Mouse (Mus musculus): ENCODE measurements around the gene Slit3. TPM values are rescaled to one million over a fixed set of nuclear protein-coding genes. Genes with fewer than 3 reads are reported as not detected.

Slit3 gene
- total and polyA plus RNA-seq, 3 experiments = not detected

DNA sequence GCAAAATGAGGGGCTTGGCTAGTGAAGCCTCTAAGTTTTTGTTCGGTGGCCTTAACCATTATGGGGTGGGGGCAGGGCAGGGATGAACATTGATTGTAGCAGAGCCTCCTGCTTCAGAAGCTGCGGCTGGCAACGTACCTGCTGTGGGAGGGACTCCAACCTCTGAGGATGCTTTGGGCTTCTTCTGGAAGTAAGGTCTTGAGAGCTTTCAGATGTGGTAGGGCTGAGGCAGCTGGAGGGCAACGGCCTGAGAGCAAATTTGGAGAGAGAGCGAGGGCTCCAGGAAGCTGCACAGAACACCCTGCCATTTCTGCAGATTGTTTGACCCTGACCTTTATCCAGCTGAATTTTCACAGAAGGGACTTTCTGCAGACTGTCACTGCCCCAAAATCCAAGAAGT, 203.4 kb downstream of the Slit3 start (continued):
- no peak for TF ChIP-seq HCFC1 (IDR thresholded peaks at IDR 0.05; ENCODE audit: low read depth, low read length)
- TF ChIP-seq GABPA (IDR thresholded peaks at IDR 0.05; ENCODE audit: low read depth, low read length) = no peak
- TF ChIP-seq UBTF (IDR thresholded peaks at IDR 0.05; ENCODE audit: borderline replicate concordance, insufficient read depth, low read depth, low read length) = no peak

DNA sequence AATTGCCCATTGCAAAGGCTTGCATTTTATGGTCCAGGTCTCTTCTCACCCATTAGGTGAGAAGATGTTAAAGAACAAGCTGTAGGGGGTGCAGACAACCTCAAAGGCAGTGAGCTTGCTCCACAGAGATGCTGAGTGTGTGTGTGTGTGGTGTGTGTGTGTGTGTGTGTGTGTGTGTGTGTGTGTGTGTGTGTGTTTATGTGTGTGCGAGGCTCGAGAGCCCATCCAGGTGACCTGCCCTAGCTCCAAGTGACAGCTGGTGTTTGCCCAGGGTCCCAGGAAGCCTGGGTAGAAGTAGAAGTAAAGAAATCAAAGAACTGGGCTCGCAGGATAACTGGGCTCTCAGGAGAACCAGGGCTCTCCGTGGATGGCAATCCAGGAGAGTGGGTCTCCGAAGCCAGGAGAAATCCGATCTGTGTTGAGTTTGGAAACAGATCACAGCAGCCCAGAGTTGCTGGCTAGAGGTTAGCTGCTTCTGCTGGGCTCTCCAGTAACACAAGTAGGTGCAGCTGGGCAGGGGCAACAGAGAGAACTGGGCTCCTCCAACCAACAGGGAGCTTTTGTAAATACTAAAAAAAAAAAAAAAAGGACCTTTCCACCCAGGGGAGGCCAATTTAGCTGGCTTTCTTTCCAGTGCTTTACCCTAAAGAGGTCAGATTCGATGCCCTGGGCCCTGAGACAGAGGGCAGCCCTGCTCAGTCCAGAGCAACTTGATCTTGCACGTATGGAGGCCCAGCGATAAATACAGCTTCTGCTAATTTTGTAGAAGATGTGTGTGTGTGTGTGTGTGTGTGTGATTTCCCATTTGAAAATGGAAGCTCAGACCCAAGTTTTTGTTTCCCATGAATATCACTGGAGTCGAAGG, 204.3 kb downstream of the Slit3 start:
- no peaks in the 10 kb centered on the region; the same call in 1 of the 2 replicates for H3K9me3 ChIP-seq (replicated peaks; ENCODE audit: insufficient read depth, low read length)
- H3K9ac ChIP-seq (ENCODE audit: control insufficient read depth, low read depth, low read length, poor library complexity, severe bottlenecking) = no peak overlapping the region
- H3K36me3 ChIP-seq (ENCODE audit: control insufficient read depth in 1 of 2, insufficient read depth in 2 of 2, low read length in 2 of 2) = no peaks in the 10 kb centered on the region
- H3K27ac ChIP-seq (ENCODE audit: control insufficient read depth, low read depth, low read length) = no peak overlapping the region
- DNase-seq (ENCODE audit: low read depth, low spot score) = no peak
- H3K4me1 ChIP-seq (ENCODE audit: control insufficient read depth in 1 of 2, insufficient read depth in 2 of 2, low read length in 2 of 2) = no peaks in the 10 kb centered on the region
- no peak for TF ChIP-seq USF2 (IDR thresholded peaks at IDR 0.05; ENCODE audit: borderline replicate concordance in 1 of 2, insufficient read depth in 1 of 2, low read depth in 1 of 2, low read length in 2 of 2)
- TF ChIP-seq NRF1 (IDR thresholded peaks at IDR 0.05; ENCODE audit: insufficient read depth, low read depth, low read length, poor library complexity, severe bottlenecking) = no peak
- no peak for TF ChIP-seq GATA1 (IDR thresholded peaks at IDR 0.05; ENCODE audit: low read depth, low read length)
- no peak for TF ChIP-seq GABPA (IDR thresholded peaks at IDR 0.05; ENCODE audit: low read depth, low read length)
- no peak for TF ChIP-seq SIN3A (IDR thresholded peaks at IDR 0.05; ENCODE audit: low read length)
- H3K79me2 ChIP-seq (ENCODE audit: control insufficient read depth, insufficient read depth, low read length, poor library complexity) = no peaks in the 10 kb centered on the region
- no peak overlapping the region for H3K4me3 ChIP-seq (ENCODE audit: control insufficient read depth in 1 of 2, insufficient read depth in 1 of 2, low read depth in 2 of 2, low read length in 2 of 2)
- H3K27me3 ChIP-seq (ENCODE audit: control insufficient read depth in 1 of 2, insufficient read depth in 2 of 2, low read length in 2 of 2) = no peaks in the 10 kb centered on the region

DNA sequence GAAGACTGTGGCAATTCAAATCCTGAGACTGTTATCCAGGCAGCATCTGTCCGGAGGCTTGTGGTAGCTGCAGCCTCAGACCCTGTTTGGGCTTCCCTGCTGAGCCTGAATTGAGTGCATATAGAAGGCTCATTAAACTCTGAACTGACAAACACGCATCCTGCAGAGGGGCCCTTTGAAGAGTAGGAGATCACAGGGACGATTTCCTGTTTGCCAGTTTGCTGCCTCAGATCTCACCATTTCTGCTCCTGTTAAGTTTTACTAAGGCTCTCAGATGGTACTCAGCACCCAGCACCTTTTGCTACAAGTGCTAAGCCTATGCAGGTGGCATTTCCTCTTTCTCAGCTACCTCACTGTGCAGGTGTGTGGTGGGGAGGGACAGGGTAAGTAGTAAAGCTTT, 205.3 kb downstream of the Slit3 start:
- H3K27me3 ChIP-seq (ENCODE audit: control insufficient read depth in 1 of 2, insufficient read depth in 2 of 2, low read length in 2 of 2) = no peaks in the 10 kb centered on the region
- no peak overlapping the region for H3K4me3 ChIP-seq (ENCODE audit: control insufficient read depth in 1 of 2, insufficient read depth in 1 of 2, low read depth in 2 of 2, low read length in 2 of 2)
- no peaks in the 10 kb centered on the region for H3K4me1 ChIP-seq (ENCODE audit: control insufficient read depth in 1 of 2, insufficient read depth in 2 of 2, low read length in 2 of 2)
- DNase-seq (ENCODE audit: low read depth, low spot score) = no peak
- no peaks in the 10 kb centered on the region for H3K36me3 ChIP-seq (ENCODE audit: control insufficient read depth in 1 of 2, insufficient read depth in 2 of 2, low read length in 2 of 2)
- no peaks in the 10 kb centered on the region for H3K79me2 ChIP-seq (ENCODE audit: control insufficient read depth, insufficient read depth, low read length, poor library complexity)
- H3K9ac ChIP-seq (ENCODE audit: control insufficient read depth, low read depth, low read length, poor library complexity, severe bottlenecking) = no peak overlapping the region
- no peak overlapping the region for H3K27ac ChIP-seq (ENCODE audit: control insufficient read depth, low read depth, low read length)
- no peak for TF ChIP-seq USF2 (IDR thresholded peaks at IDR 0.05; ENCODE audit: borderline replicate concordance in 1 of 2, insufficient read depth in 1 of 2, low read depth in 1 of 2, low read length in 2 of 2)
- TF ChIP-seq RAD21 (IDR thresholded peaks at IDR 0.05; ENCODE audit: low read depth, low read length) = no peak
- TF ChIP-seq MYC (IDR thresholded peaks at IDR 0.05; ENCODE audit: low read depth, low read length) = no peak
- TF ChIP-seq MEF2A (IDR thresholded peaks at IDR 0.05; ENCODE audit: extremely low read depth, insufficient replicate concordance, low read depth, low read length, poor library complexity, severe bottlenecking) = no peak
- TF ChIP-seq MAFK (IDR thresholded peaks at IDR 0.05; ENCODE audit: borderline replicate concordance, low read depth, low read length) = no peak
- no peak for TF ChIP-seq TAL1 (IDR thresholded peaks at IDR 0.05; ENCODE audit: low read length)
- TF ChIP-seq SMC3 (IDR thresholded peaks at IDR 0.05; ENCODE audit: low read depth, low read length) = no peak
- no peak for TF ChIP-seq ETS1 (IDR thresholded peaks at IDR 0.05; ENCODE audit: low read depth, low read length)
- TF ChIP-seq BHLHE40 (IDR thresholded peaks at IDR 0.05; ENCODE audit: borderline replicate concordance, low read depth, low read length) = no peak
- no peak for TF ChIP-seq POLR2AphosphoS2 (IDR thresholded peaks at IDR 0.05; ENCODE audit: low read length)
- no peak for TF ChIP-seq ZMIZ1 (IDR thresholded peaks at IDR 0.05; ENCODE audit: low read depth, low read length)
- no peak for TF ChIP-seq JUND (IDR thresholded peaks at IDR 0.05; ENCODE audit: low read depth, low read length)
- no peak for TF ChIP-seq ZNF384 (IDR thresholded peaks at IDR 0.05; ENCODE audit: low read depth, low read length)
- no peak for TF ChIP-seq CHD2 (IDR thresholded peaks at IDR 0.05; ENCODE audit: low read length)
- no peak for TF ChIP-seq ELF1 (IDR thresholded peaks at IDR 0.05; ENCODE audit: low read depth, low read length)
- no peaks in the 10 kb centered on the region; the same call in 1 of the 2 replicates for H3K9me3 ChIP-seq (replicated peaks; ENCODE audit: insufficient read depth, low read length)

Data from MEL (cell line).